Mouse (Mus musculus) urinary bladder, postnatal 4 days (tissue): ENCODE results near the gene Tacc2.
"Not testable (repeated sequence)": the region's sequence is repeated elsewhere in the genome, so short reads cannot be mapped to it uniquely, and the experiment has no call there.

Experiments used
- DNase-seq, 2 experiments: peaks; one replicate each; pipeline ENCODE4 v3.0.0; 2021 to 2022; ENCODE audit warnings: low spot score in 2 of 2

Gene Tacc2

GRCm38 (mm10) chr7:130577388-130578003 is at the start of gene Tacc2:
TSS of gene Tacc2 (plus strand) at chr7:130577438.
- no peak for DNase-seq

- DNase-seq, result not testable (repeated sequence)
Observed at GRCm38 (mm10) chr7:130531138-130531537, 46.1 kb upstream of the Tacc2 start.

- peak; percentile 76 to 92 for DNase-seq
Observed at GRCm38 (mm10) chr7:130533316-130534260, 43.6 kb upstream of the Tacc2 start.

- DNase-seq, result no peak
Observed at GRCm38 (mm10) chr7:130535174-130535573, 42.1 kb upstream of the Tacc2 start.

GRCm38 (mm10) chr7:130537068-130537467 is 40.2 kb upstream of the Tacc2 start:
- no peak for DNase-seq

GRCm38 (mm10) chr7:130540176-130540575 is 37.1 kb upstream of the Tacc2 start:
- no peak for DNase-seq

GRCm38 (mm10) chr7:130543181-130543580 is 34.1 kb upstream of the Tacc2 start:
- no peak for DNase-seq

- DNase-seq, result no peak
Observed at GRCm38 (mm10) chr7:130545401-130545800, 31.8 kb upstream of the Tacc2 start.

GRCm38 (mm10) chr7:130545893-130546292 is 31.3 kb upstream of the Tacc2 start:
- DNase-seq, result no peak

GRCm38 (mm10) chr7:130546421-130546790 is 30.8 kb upstream of the Tacc2 start:
- DNase-seq, result no peak

GRCm38 (mm10) chr7:130546791-130547484 is 30.3 kb upstream of the Tacc2 start:
- peak; percentile 90 to 93 for DNase-seq

- no peak for DNase-seq
Observed at GRCm38 (mm10) chr7:130547635-130548175, 29.5 kb upstream of the Tacc2 start.

- DNase-seq, result no peak
Observed at GRCm38 (mm10) chr7:130552780-130553179, 24.5 kb upstream of the Tacc2 start.

- no peak for DNase-seq
Observed at GRCm38 (mm10) chr7:130553321-130553720, 23.9 kb upstream of the Tacc2 start.

GRCm38 (mm10) chr7:130555597-130555996 is 21.6 kb upstream of the Tacc2 start:
- no peak for DNase-seq

GRCm38 (mm10) chr7:130558592-130558991 is 18.6 kb upstream of the Tacc2 start:
- no peak for DNase-seq

- no peak for DNase-seq
Observed at GRCm38 (mm10) chr7:130560933-130561332, 16.3 kb upstream of the Tacc2 start.

GRCm38 (mm10) chr7:130563276-130563675 is 14.0 kb upstream of the Tacc2 start:
- DNase-seq, result no peak

- DNase-seq, result no peak
Observed at GRCm38 (mm10) chr7:130563880-130564279, 13.4 kb upstream of the Tacc2 start.

GRCm38 (mm10) chr7:130564596-130564995 is 12.6 kb upstream of the Tacc2 start:
- DNase-seq, result no peak

- DNase-seq, result no peak
Observed at GRCm38 (mm10) chr7:130568783-130569436, 8.3 kb upstream of the Tacc2 start.

- DNase-seq, result no peak
Observed at GRCm38 (mm10) chr7:130570472-130570871, 6.8 kb upstream of the Tacc2 start.
